Mouse (Mus musculus) lung, postnatal 36 days (tissue): ENCODE measurements around the gene Rbfox1.

Source experiments
- DNase-seq: peaks from one replicate; pipeline ENCODE4 v3.0.0; 2022; ENCODE audit warnings: mixed read lengths

The Rbfox1 gene

DNA sequence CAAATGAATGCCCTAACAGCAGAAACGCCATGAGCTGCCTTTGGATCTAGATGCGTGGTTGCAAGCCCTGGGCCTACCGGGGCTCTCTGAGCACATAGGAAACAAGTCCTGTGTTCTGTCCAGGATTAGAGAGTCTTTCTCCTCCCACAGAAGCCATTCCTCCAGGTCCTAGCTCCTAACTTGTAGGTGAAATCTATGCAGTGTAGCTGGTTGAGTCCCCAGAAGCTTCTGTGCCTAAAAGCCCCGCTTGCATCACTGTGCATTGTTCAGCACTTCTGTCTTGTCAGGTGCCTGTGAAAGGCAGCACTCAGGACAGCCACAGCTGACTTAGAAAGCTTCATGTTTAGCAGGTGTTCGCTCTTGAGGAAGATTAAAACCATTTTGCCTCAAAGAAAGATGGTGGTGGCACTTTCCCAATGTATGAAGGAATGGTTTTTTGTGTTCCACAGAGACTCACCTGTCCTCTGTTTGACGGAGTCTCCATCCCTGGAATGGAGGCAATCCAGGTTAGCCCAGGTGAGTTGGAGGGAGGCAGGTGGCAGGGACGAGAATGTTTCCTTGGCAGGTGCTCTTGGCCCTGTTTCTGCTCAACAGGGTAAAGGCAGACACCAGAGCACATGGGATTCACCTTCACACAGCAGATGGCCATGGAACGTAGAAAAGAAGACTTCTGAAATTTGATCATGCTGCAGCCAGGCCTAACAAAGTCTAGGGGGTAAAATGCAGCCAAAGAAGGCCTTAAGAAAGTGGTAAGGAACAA, 1213.0 kb downstream of the Rbfox1 start:
- no peak for DNase-seq

DNA sequence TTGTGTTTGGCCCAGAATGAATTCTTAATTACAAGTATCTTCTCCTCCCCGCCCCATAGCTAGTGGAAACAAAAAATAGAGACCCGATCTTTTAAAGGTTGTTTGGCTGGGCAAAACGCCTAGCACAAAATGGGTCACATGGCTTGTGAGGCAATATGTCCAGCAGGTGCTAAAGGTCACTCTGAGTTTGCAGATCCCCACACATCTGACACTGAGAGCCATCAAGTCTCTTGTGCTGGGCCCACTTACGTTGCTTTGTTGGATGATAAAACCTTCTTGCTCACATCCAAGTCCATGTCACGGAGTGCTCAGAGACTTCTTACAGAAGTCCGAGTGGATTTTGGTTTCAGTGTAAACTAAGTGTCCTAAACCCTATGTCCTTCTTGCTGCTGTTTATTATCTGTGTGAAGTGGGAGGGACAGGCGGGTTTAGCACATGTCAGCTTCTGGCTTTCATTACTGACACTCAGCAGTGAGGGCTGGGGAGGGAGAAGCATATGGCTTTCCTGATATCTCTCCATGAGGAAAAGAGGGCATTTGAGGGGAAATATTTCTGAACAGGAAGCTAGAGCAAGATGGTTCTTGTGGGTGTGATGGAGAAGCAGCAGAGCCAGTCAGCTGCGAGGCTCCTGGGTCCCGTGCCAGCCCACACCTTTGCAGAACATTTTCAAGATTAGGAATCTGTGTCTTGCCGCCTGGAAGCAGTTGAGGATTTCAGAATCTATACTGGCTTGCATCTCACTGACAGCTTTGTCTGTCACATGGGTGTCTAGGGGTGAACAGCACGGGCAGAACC, 1214.5 kb downstream of the Rbfox1 start:
- DNase-seq = peak; percentile 64

DNA sequence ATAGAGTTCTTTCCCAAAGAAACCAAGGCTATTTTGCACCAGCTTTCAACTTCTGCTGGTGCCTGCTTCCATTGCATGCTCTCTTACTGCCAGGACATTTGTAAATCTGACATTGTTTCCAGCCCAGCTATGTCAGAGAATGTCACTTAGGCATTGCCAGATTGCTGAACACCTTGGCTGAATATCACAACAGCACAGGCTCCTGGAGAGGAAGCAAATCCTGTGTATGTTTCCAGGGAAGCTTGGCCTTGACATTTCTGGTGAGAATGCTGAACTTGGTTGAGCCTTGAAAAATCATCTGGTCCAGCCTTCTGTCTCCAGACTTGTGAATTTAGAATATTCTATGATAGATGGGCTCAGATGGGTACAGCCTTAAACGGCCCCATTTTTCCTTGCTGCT, 1217.3 kb downstream of the Rbfox1 start:
- DNase-seq = no peak

DNA sequence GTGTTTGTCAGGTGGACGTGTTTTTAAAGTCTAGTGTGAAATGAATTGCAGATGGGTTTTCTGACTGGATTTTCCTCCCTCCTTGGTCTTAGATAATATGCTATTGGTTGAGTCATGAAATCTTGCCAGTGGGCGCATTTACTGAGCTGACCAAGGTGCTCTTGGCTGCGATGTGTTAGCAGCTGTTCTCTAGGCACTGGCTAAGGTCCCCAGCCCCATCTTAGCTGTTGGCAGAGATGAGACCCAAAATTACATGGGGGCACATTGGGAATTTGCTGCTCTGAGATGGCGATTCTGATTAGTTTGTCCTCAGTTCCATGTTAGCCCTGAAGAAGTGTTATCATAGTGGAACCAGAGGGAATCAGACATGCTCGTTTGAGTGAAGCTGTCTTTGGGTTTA, 1218.1 kb downstream of the Rbfox1 start:
- no peak for DNase-seq

DNA sequence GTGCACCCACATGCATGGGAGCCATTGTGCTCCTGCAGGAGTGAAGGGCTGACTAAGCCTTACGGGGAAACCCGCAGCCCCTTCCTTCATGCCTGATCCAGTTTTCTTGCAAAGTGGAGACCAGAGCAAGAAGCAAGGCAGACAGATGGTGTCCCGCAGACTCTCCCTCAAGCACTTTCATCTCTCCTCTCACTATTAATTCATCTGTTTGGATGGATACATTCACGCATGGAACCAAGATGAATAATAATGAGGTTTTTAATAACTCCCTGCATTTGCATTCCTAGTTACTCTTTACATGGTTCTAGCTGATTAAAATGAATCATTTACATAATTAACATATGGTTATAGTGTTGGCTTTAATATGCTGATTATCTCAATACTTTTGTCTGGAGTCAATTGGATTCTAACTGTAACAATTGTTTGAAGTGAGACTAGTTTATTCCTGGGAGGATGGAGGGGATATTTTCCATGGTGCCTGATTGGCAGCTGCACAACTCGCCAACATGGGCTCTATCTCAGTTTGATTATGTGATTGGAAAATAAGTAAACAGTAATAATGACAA, 1221.4 kb downstream of the Rbfox1 start:
- no peak for DNase-seq

DNA sequence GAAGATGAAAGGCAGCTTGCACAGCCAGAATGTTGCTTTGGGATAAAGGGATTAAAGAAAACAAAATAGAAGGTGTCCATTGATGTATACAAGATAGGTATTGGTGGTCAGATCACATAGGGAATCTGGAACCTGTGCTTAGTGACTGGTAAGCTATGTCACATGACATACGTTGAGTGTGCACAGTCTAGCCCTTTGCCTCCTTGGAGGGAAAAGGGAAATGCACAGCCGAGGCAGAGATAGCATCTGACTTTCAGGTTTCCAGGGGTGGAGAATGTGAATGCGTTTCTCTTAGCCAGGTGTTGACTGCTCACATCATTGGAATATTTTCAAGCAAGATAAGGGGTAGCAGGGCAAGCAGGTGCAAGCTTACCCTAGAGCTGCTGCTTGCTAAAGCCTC, 1230.8 kb downstream of the Rbfox1 start:
- DNase-seq = no peak

DNA sequence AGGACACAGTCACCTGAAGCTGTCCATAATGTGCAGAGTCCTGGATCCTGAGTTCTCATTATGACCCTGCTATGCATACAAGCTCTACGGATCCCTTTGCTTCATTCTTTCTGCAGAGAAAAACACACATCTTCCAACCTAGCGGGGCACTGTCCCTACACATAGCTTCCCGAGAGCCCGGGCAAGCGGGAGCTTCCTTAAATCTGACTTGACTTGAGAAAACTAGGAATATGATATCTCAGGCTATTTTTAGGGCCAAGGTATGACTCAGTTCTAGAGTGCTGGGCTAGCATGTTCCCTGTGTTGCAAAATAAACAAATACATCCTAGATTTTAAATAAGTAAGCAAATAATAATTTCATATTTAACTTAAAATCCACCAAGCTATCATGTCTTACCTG, 1244.4 kb downstream of the Rbfox1 start:
- DNase-seq = no peak

DNA sequence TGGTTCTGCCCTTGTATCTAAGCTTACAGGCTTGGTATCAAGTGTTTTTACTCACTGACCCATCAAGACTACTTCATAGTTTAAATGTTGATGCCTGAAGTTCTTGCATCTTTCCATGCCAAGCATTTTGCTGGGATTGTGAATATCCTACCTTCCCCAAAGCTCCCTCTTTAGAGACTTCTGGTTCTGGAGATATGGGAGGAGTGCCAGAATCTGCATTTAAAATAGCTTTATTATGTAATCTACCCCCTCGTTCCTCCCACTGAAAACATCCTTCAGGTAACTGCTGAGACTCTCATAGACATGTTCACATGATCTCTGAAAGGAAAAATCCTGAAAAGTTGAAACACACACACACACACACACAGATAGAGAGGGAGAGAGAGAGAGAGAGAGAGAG, 1247.3 kb downstream of the Rbfox1 start:
- no peak for DNase-seq

DNA sequence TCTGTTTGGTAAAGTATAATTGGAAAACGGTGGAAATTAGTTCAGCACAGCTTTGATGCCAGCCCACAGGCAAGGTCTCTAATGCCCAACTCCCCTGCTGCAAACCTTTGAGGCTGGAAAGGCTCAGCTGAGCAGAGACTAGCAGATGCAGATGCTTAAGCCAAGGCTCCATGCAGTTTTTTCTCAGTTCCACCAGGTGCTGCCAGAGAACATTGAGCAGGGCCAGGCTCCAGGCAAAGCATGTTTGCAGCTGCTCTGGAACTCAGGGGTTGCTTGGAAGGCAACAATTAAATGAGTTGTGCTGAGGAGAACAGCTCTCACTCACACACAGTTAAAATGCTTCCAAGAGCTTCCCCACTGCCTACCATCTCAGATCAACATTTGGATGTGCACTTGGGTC, 1251.8 kb downstream of the Rbfox1 start:
- peak; percentile 15 for DNase-seq

DNA sequence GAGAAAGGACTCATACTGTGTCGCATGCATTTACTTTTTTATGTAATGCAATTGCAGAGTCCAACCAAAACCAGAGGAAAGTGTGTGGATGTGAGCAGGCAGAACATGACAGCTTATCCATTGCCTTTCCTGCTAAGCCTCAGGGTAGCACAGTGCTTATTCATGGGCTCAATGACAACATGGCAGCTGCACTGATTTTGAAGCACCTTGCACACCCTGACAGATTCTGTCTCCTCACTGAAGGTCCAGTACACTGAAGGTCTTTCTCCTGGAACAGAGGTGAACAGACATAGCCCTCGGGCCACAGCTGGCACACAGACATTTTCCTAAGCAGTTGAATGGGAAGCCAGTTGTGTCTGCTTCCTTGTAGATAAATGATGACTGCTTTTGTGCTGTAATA, 1254.3 kb downstream of the Rbfox1 start:
- DNase-seq = no peak

DNA sequence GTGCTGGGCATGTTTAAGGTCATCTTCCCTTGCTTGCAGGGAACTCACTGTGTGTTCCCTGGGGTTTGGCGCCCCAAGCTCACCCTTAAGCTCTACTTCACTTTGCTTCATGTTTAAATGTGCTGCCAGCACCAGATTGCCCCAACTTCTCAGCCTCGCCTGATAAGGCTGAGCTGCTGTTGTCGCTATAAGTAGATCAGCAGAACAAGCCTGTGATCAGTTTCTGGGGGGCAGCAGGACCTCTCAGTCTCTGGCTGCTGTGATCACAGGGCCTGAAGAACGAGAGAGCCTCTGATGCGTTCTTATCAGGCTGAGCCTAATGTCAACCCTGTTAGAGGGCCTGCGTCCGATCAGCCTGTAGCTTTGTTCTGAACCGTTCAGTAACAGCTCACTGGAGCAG, 1255.8 kb downstream of the Rbfox1 start:
- no peak for DNase-seq

DNA sequence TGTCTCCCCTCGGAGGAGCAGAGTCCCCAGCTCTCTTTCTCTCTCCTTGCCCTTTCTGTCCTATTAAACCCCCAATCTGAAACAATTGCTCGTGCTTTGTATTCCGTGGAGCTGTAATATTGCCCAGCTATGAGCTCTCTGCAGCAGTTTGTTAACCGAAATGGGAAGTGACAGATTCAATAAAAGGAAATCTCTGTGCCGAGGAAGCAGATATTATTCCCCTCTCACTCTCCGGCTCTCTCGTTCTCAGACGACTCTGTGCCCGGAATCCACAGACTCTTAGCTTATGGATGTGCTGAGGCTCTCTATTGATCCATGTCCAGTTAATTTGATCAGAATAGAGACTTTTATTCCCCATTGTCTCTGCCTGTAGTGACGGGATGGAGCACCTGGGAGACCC, 1260.3 kb downstream of the Rbfox1 start:
- DNase-seq = no peak

DNA sequence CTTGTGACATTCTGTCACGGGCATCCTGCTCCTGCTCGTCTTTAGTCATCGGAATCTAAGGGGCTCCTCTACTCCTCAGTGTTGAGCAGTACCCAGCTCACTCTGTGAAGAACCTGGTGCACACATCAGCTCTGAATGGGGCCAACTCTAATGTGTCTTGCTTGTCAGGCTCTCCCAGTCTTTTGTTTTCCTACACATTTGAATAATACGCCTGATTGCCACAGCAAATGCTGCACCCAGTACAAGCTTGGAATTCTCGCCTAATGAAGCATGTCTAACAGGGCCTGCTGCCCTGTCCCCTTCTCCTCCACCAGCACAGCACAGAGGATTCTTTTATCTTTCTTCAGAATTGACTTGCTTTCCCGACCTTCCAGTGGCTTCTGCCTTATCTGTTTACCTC, 1261.3 kb downstream of the Rbfox1 start:
- DNase-seq = no peak

DNA sequence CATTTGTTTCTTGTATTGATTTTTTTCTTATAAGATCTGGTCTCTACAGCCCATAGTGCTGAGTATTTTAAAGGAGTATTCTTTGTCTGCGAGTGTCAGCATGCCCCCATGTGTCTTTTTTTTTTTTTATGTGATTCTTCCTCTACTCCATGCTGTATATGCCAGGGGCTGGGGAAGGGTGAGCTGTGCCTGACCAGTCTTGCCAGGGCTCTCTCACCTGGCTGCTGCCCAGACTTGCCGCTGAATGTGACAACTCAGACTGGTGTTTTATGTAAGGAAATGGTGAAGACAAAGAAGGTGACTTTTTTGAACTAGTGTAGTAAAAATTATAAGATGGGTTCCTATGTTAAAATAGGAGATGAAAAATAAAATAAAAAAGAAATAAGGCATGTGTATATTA, 1262.7 kb downstream of the Rbfox1 start:
- DNase-seq = no peak

DNA sequence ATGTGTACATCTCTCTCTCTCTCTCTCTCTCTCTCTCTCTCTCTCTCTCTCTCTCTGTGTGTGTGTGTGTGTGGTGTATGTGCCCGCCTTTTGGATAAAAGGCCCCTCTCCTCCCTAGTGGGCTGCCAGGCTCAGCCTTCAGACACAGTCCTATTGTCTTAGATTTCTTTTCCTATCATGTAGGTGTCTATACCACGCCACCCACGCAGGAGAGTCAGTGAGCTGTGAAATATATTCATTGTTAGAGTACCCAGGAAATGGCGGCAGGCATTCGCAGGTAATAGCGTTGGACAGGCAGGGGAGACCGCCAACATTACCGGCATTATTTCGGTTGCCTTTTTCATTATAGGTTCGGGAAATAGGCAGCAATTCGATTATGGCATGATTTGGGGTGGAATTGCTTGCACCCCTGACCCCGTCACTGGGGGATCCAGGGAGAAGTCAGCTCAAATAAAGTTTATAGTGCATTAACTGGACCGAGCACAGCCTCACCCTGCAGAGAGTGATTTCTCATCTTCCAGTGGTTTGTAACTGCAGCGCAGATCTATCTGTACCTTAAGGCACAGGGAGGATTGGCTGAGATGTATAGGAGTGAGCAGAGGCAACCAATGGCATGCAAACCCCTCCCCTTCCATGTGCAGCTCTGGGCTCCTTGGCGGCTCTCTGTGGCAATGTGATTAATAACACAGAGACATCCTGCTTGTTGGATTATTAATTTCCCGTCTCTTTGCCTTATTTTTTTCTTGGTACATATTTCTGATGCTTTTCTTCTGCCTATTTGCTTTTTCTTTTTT, 1264.1 kb downstream of the Rbfox1 start:
- no peak for DNase-seq

DNA sequence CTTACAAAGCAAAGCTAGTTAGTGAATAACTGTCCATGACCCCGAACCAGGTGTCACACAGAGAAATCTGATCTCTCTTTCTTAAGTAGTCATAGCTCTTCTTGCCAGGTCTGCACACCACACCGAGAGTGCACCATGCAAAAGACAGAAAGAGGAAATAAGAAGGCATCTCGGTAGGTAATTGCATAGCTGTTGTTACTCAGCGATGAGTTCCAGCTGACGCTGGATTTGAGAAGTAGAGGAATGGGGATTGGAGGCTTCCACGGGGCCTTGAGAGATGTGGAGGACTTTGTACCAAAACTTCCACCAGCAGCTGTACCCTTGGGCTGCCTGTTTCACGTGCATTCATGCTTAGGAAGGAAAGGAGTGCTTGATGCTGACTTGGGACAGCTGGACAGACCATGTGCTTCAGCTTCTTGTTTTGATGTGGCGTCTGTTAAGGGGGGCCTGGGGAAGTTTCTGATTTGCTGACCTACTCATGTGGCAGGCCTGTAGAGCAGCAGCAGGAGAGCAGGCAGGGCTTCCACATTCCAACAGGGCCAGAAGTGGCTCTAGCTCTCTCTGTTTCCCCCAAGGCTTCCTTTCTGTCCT, 1265.1 kb downstream of the Rbfox1 start:
- DNase-seq = peak; percentile 51

DNA sequence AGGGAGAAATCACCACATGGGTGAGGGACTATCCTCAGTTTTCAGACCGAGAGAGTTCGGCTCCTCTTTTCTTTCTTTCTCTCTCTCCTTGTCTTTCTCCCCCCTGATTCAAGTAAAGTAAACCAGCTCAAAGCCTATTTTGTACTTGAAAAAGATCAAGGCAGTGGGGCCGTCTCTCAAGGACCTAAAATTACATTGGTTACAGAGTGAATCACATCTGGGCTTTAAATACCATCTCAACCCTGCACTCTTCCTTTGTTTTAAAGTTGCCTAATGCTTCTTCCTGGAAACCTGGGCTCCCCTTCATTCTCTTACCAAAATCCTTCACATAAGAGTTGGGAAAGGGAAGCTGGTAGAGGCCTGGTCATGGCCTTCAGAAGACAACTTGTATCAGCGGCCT, 1267.2 kb downstream of the Rbfox1 start:
- DNase-seq = no peak

DNA sequence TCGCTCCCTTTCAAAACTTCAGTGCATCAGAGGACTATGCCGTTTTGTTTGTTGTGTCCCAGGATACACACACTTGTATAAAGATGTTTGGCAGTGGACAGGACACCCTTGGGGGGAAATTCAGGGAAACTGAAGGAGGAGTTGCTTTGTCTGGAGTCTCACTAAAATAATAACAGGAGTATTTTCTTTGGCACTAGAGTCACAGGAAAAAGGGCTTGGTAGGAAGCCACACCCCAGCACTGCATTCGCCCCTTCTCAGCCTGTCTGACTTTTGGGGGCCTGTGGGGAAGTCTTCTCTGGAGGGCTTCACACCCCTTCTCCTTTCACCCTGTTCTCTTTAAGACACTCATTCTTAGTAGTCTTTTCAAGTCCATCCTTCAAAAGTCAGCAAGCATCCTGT, 1269.5 kb downstream of the Rbfox1 start:
- no peak for DNase-seq

DNA sequence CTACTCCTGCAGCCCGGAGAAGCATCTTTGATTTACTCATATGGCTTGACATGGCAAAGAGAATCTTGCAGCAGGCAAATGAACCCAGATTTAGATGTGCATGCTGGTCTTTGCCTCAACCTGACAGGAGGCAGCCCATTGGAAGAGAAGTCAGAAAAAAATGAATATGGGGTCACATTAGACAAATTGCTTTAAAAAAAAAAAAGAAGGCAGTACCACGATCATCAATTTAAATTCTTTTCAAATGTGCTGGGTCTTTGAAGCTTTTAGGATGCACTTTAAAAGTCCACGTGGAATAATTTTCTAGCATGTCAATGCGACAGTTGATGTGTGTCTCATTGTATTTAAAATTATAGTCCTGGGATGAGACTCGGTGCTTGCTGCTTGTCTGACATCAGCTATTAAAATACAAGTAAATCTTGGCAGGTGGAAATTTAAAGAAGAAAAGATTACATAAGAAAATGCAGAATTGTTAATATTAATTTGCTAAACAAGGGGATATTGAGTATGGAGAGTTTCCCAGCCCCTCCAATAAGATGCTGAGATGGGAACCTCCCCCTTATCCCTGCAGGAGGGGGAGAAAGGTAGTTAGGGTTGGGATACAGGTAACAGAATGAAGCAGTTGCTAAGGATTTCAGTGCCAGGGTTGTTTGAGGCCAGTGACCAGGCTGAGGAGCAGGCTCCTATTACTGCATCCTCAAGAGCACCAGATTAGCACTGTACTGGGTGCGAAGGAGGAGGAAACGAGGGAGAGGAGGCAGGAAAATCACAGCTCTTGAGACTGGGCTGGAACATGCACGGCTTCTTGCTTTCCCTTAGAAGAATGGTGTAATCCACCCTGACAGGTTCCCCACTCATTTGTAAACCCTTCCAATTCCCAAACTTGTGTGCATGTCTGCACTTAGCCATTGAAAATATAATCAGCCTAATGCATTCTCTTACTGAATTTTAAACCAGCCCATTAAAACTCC, 1274.0 kb downstream of the Rbfox1 start:
- DNase-seq = no peak

DNA sequence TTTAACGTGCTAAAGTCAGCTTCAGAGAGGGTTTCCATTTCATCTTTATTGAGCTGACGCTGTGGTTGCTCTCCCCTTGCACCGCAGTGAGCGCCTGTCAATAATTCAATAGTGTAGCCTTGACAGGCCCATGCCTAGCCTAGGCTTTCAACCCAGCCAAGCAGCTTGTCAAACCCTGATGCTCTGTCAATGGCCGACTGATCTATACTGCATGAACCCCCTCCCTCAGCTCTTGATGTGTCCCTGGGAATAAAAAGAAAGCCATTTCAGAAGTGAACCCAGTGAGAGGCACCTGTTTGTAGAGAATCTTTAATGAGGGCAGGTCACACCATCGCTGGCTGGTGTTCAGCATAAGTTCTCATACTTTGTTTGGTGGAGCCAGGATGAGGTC, 1274.7 kb downstream of the Rbfox1 start:
- no peak for DNase-seq

DNA sequence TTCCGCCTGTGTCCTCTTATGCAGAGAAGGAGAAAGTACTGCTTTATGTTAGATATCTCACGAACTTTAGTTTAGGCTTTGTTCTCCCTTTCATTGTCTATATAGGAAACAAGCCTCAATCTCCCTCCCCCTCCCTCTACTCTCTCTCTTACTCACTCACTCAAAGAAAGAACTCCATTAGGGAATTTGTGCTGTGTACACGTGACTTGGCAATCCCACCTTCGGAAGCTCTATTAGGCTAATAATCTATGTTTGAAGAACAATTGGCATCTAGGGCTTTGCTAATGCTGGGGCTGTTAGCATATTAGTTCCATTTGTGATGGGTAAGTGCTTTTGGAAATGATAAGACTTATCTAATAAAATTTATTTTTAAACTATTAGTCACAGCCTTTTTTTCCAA, 1277.0 kb downstream of the Rbfox1 start:
- DNase-seq = no peak

DNA sequence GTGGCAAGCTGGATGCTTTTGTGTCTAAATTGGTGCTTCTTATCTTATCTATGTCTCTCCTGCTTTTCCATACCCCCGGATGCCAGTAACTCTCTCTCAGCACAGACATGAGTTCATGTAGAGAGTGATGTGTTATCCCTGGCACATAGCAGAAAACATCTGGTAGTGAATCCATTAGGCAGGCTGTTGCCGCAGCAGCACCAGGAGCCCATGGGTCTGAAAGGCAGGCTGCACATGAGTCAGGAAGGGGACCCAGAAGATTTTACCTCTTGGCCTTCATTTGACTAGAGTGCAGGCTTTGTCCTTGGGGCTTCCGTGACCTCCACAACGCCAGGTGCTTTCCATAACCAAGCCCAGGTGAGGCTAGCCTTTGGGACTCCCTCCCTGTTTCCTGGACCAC, 1278.5 kb downstream of the Rbfox1 start:
- DNase-seq = no peak
